Mouse (Mus musculus) ES-E14 (cell line): ENCODE data around the gene Btnl1.

ENCODE experiments used
- CHD2 ChIP-seq: IDR thresholded peaks from 2 replicates; pipeline ENCODE4 v1.6.1; 2014; ENCODE audit warnings: mild to moderate bottlenecking, low read depth, low read length, inconsistent platforms
- HCFC1 ChIP-seq: IDR thresholded peaks from 2 replicates; pipeline ENCODE4 v1.6.1; 2012; ENCODE audit warnings: low read length, inconsistent platforms, borderline replicate concordance; ENCODE audit not compliant: insufficient read depth
- ZC3H11A ChIP-seq: IDR thresholded peaks from 2 replicates; pipeline ENCODE4 v1.6.1; 2012; ENCODE audit warnings: low read depth, mild to moderate bottlenecking, inconsistent platforms, low read length, borderline replicate concordance
- ZNF384 ChIP-seq: IDR thresholded peaks from 2 replicates; pipeline ENCODE4 v1.6.1; 2012; ENCODE audit warnings: low read depth, low read length, inconsistent platforms

- TF ChIP-seq HCFC1 (no peak), ZNF384 (no peak), ZC3H11A (no peak), CHD2 (no peak)
Measured at GRCm38 (mm10) chr17:34381876-34382275, 4.9 kb downstream of the Btnl1 start.
